Mouse (Mus musculus): ENCODE results near the gene Kcnma1. TPM values are rescaled to one million over a fixed set of nuclear protein-coding genes. Genes with fewer than 3 reads are reported as not detected.

Gene Kcnma1
- polyA plus RNA-seq, 1 experiment from 2014 or later = 0.04 TPM

DNA sequence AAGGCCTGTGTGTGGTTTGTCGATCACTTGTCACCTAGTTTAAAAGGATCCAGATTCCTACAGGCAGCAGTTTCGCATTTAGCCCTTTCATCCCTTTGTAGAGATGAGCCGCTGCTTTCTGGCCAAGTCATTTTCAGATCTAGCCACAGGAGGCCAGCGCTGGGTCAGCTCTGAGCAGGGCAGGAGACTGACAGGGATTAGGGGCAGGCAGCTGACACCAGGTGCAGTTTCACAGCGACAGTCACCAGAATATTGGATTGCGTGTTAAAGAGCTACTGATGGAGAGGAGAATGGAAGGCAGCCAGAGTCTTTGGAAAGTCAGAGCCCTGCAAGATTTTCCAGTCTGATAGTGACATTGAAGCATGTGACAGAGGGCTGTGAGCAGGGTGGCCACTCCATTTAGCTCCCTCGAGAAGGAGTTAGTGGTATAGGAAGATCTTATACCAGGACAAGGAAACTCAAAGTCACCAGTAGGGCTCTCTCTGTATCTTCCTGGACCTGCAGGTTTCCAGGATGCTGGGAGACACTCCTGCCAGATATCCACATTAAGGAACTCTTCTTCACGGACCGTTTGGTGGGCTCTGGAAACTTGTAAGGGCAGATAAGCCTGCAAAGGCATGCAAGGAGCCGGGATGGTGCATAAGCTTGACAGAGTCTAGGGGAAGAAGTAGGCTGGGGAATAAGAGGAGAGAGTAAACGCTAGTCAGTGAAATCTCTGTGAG, 21.4 kb upstream of the Kcnma1 start:
- no peak for DNase-seq

DNA sequence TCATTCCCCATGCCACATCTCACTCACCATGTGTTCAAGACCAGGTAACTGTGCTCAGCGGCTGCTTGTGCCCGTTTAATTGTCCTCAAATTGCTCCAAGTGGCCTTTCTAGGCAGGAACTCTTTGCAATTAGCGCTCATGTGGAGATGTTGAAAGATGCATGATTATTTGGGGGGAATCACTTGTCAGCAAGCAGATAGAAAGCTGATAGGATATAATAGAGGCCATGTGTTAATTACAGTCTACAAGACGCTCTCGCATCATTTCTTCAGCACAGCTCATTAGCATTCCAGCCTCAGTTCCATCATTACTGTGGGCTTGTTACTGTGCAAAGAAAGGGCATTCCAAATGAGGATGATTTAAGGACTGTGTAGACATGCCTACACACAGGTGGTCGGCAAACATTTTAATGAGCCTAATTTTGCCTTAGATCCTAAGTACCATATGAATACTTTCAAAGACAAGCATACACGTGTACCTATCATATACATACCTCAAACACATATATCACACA, 18.6 kb upstream of the Kcnma1 start:
- H3K36me3 ChIP-seq (replicated peaks; ENCODE audit: insufficient read depth, low read length) = no peaks in the 10 kb centered on the region
- H3K4me2 ChIP-seq (ENCODE audit: low read depth, low read length) = no peak overlapping the region
- H3K27ac ChIP-seq (ENCODE audit: low read depth) = no peak overlapping the region
- no peak overlapping the region for H3K9ac ChIP-seq (replicated peaks)
- H3K9me3 ChIP-seq (ENCODE audit: low read length) = no peaks in the 10 kb centered on the region
- DNase-seq (no peak), ATAC-seq (no peak)
- no peak overlapping the region for H3K4me3 ChIP-seq (ENCODE audit: low read depth, low read length)
- H3K27me3 ChIP-seq (ENCODE audit: insufficient read depth, low read length) = no peaks in the 10 kb centered on the region
- no peaks in the 10 kb centered on the region for H3K4me1 ChIP-seq (ENCODE audit: insufficient read depth)
- TF ChIP-seq CTCF (IDR thresholded peaks at IDR 0.05; ENCODE audit: low read depth) (no peak), EP300 (IDR thresholded peaks at IDR 0.05; ENCODE audit: low read depth) (no peak)
- WGBS (ENCODE audit: insufficient replicate concordance) = 77% methylated on average over 7 of the region's 7 CpGs

More for the DNA sequence above, 21.4 kb upstream of the Kcnma1 start:
- WGBS (ENCODE audit: insufficient replicate concordance) = 31% methylated on average over 11 of the region's 11 CpGs
- H3K27me3 ChIP-seq (ENCODE audit: insufficient read depth, low read length) = no peaks in the 10 kb centered on the region
- H3K36me3 ChIP-seq (replicated peaks; ENCODE audit: insufficient read depth, low read length) = no peaks in the 10 kb centered on the region
- H3K9me3 ChIP-seq (ENCODE audit: low read length) = no peaks in the 10 kb centered on the region
- TF ChIP-seq CTCF (IDR thresholded peaks at IDR 0.05; ENCODE audit: low read depth) (no peak), EP300 (IDR thresholded peaks at IDR 0.05; ENCODE audit: low read depth) (no peak)
- no peak overlapping the region for H3K9ac ChIP-seq (replicated peaks)
- no peak for ATAC-seq
- H3K4me3 ChIP-seq (ENCODE audit: low read depth, low read length) = no peak overlapping the region
- no peaks in the 10 kb centered on the region for H3K4me1 ChIP-seq (ENCODE audit: insufficient read depth)
- no peak overlapping the region for H3K4me2 ChIP-seq (ENCODE audit: low read depth, low read length)
- H3K27ac ChIP-seq (ENCODE audit: low read depth) = no peak overlapping the region

DNA sequence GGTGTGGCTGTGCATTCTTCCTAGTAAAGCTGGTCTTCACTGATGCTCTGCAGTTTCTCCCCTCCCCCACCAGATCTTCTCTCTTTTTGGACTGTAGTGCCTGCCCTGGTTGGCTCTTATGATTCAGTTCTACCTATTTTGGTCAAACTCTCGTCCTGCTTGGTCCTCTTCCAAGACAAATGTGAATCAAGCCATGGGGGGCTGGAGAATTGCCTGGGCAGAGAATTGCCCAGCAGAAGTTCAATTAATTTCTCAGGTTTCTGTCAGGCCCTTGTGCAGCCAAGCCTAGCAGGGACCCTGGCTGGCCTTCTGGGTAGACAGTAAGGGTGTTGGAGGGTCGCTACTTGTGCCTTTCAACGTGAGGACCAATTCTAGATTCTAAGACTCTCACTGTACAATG, 17.9 kb upstream of the Kcnma1 start:
- Histone ChIP-seq H3K27ac (ENCODE audit: low read depth) (no peak overlapping the region), H3K9me3 (ENCODE audit: low read length) (no peaks in the 10 kb centered on the region), H3K4me1 (ENCODE audit: insufficient read depth) (no peaks in the 10 kb centered on the region), H3K4me2 (ENCODE audit: low read depth, low read length) (no peak overlapping the region), H3K36me3 (replicated peaks; ENCODE audit: insufficient read depth, low read length) (no peaks in the 10 kb centered on the region), H3K27me3 (ENCODE audit: insufficient read depth, low read length) (no peaks in the 10 kb centered on the region), H3K9ac (replicated peaks) (no peak overlapping the region), H3K4me3 (ENCODE audit: low read depth, low read length) (no peak overlapping the region)
- TF ChIP-seq EP300 (IDR thresholded peaks at IDR 0.05; ENCODE audit: low read depth) (no peak), CTCF (IDR thresholded peaks at IDR 0.05; ENCODE audit: low read depth) (no peak)
- no peak for DNase-seq
- ATAC-seq = no peak
- 52% methylated on average over 3 of the region's 3 CpGs for WGBS (ENCODE audit: insufficient replicate concordance)

DNA sequence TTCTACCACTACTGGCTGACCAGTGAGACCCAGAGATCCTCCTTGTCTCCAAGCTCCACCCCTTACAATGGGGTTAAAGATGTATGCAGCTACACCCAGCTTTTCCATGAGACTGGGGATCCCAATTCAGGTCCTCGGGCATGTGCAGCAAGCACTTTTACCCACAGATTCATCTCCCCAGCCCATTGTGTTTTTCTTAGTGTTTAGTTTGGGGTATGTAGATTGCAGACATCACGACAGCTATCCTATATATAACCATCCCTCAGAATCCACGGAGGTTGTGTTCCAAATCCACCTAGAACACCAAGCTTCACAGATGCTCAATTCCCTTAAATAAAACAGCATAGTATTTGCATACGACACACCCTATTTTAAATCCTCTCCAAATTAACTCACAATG, 6.4 kb upstream of the Kcnma1 start:
- Histone ChIP-seq H3K9me3 (ENCODE audit: low read length) (no peaks in the 10 kb centered on the region), H3K4me2 (ENCODE audit: low read depth, low read length) (no peak overlapping the region), H3K36me3 (replicated peaks; ENCODE audit: insufficient read depth, low read length) (no peaks in the 10 kb centered on the region), H3K9ac (replicated peaks) (no peak overlapping the region), H3K27me3 (ENCODE audit: insufficient read depth, low read length) (no peaks in the 10 kb centered on the region), H3K4me3 (ENCODE audit: low read depth, low read length) (no peak overlapping the region), H3K4me1 (ENCODE audit: insufficient read depth) (no peaks in the 10 kb centered on the region), H3K27ac (ENCODE audit: low read depth) (no peak overlapping the region)
- no peak for DNase-seq
- no peak for TF ChIP-seq EP300 (IDR thresholded peaks at IDR 0.05; ENCODE audit: low read depth)
- no peak for TF ChIP-seq CTCF (IDR thresholded peaks at IDR 0.05; ENCODE audit: low read depth)
- WGBS (ENCODE audit: insufficient replicate concordance) = 70% methylated on average over 4 of the region's 4 CpGs
- ATAC-seq = no peak

DNA sequence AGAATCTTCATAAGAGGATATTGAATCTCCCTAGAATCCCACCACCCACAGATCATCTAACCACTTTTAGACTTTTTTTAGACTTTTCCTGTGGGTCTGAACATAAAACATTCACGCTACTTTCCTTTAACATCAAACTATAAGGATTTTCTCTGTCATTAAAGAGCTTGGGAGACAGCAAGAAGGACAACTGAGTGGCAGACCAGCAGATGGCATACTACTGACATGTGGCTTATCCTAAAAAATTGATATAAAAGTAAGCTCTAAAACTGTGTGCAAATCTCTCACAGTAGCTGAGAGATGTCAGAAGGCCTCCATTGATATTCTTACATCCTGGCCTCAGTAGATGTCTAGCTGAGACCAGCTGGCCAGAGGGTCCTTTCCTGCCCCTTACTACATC, 4.3 kb downstream of the Kcnma1 start:
- no peaks in the 10 kb centered on the region for H3K9me3 ChIP-seq (ENCODE audit: low read length)
- H3K4me1 ChIP-seq (ENCODE audit: insufficient read depth) = no peaks in the 10 kb centered on the region
- ATAC-seq (no peak), DNase-seq (no peak)
- H3K36me3 ChIP-seq (replicated peaks; ENCODE audit: insufficient read depth, low read length) = no peaks in the 10 kb centered on the region
- H3K4me2 ChIP-seq (ENCODE audit: low read depth, low read length) = no peak overlapping the region
- WGBS (ENCODE audit: insufficient replicate concordance) = 69% methylated on average over 1 of the region's 1 CpGs
- H3K4me3 ChIP-seq (ENCODE audit: low read depth, low read length) = no peak overlapping the region
- H3K27me3 ChIP-seq (ENCODE audit: insufficient read depth, low read length) = peaks cover 28% of the 10 kb centered on the region
- no peak overlapping the region for H3K27ac ChIP-seq (ENCODE audit: low read depth)
- H3K9ac ChIP-seq (replicated peaks) = no peak overlapping the region
- TF ChIP-seq CTCF (IDR thresholded peaks at IDR 0.05; ENCODE audit: low read depth) (no peak), EP300 (IDR thresholded peaks at IDR 0.05; ENCODE audit: low read depth) (no peak)

DNA sequence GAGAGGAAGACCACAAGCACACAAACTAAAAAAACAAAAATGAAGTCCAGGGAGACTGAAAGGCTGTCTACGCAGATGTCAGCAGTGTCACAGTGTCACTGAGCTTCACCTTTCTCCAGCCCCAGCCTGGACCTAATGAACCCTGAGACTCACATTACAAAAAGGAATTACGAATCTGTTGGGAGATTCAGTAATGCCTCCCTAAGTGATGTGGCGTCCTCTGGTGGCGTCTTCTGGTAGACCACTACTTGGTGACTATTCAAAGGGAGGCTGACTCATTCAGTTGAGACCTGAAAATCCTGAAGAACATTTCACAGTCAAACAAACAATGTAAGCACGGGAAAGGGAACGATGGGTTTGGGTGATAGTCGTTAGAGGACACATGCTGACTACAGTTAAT, 6.0 kb downstream of the Kcnma1 start:
- H3K9ac ChIP-seq (replicated peaks) = no peak overlapping the region
- no peaks in the 10 kb centered on the region for H3K4me1 ChIP-seq (ENCODE audit: insufficient read depth)
- no peaks in the 10 kb centered on the region for H3K9me3 ChIP-seq (ENCODE audit: low read length)
- whole genome bisulfite sequencing (ENCODE audit: insufficient replicate concordance) = 13% methylated on average over 7 of the region's 7 CpGs
- ATAC-seq (no peak), DNase-seq (peak; percentile 56)
- TF ChIP-seq CTCF (IDR thresholded peaks at IDR 0.05; ENCODE audit: low read depth) = peak; percentile 71
- no peak for TF ChIP-seq EP300 (IDR thresholded peaks at IDR 0.05; ENCODE audit: low read depth)
- no peak overlapping the region for H3K4me3 ChIP-seq (ENCODE audit: low read depth, low read length)
- peaks cover 45% of the 10 kb centered on the region for H3K27me3 ChIP-seq (ENCODE audit: insufficient read depth, low read length)
- H3K27ac ChIP-seq (ENCODE audit: low read depth) = no peak overlapping the region
- H3K36me3 ChIP-seq (replicated peaks; ENCODE audit: insufficient read depth, low read length) = no peaks in the 10 kb centered on the region
- H3K4me2 ChIP-seq (ENCODE audit: low read depth, low read length) = no peak overlapping the region
